Mouse (Mus musculus): ENCODE data around the gene 1600014C23Rik. TPM values are rescaled to one million over a fixed set of nuclear protein-coding genes. Genes with fewer than 3 reads are reported as not detected.

1600014C23Rik gene
- polyA plus RNA-seq, 1 experiment from 2014 or later = not detected

GRCm38 (mm10) chr17:45711525-45711924 is 22.1 kb downstream of the 1600014C23Rik start:
- H3K4me1 ChIP-seq = no peaks in the 10 kb centered on the region
- ATAC-seq (ENCODE audit: low FRiP score, low read depth) = no peak
- no peak overlapping the region for H3K4me2 ChIP-seq (replicated peaks)
- no peaks in the 10 kb centered on the region for H3K9me3 ChIP-seq
- H3K36me3 ChIP-seq = no peaks in the 10 kb centered on the region
- H3K4me3 ChIP-seq = no peak overlapping the region
- 56% methylated on average over 3 of the region's 3 CpGs for WGBS
- H3K9ac ChIP-seq = no peak overlapping the region
- H3K27me3 ChIP-seq = no peaks in the 10 kb centered on the region
- H3K27ac ChIP-seq = no peak overlapping the region

GRCm38 (mm10) chr17:45710407-45710806 is 23.2 kb downstream of the 1600014C23Rik start:
- H3K27me3 ChIP-seq = no peaks in the 10 kb centered on the region
- H3K4me3 ChIP-seq = no peak overlapping the region
- no peak for ATAC-seq (ENCODE audit: low FRiP score, low read depth)
- no peak overlapping the region for H3K9ac ChIP-seq
- WGBS = 74% methylated on average over 8 of the region's 8 CpGs
- no peak overlapping the region for H3K27ac ChIP-seq
- H3K36me3 ChIP-seq = no peaks in the 10 kb centered on the region
- no peaks in the 10 kb centered on the region for H3K9me3 ChIP-seq
- H3K4me1 ChIP-seq = no peaks in the 10 kb centered on the region
- H3K4me2 ChIP-seq (replicated peaks) = no peak overlapping the region

DNA sequence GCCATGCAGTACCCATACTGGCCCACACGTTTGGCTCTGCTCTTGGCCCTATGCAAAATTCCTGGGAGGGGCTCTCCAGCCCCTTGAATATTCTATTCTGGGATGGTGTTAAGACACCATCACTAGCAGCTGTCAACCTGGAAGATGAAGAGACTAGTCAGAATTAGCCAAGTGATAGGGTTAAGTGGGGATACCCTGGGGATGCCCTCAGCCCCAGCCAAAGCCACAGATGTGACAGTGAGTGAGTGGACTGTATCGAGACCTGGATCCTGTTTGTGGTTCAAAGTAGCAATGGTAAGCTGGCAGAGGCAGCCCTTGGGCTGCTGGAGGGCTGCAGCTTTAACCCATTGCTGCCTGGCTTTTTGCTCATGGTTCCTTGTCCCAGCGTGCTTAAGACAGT is 23.8 kb downstream of the 1600014C23Rik start:
- WGBS = 36% methylated on average over 3 of the region's 3 CpGs
- H3K4me1 ChIP-seq = no peaks in the 10 kb centered on the region
- ATAC-seq (ENCODE audit: low FRiP score, low read depth) = no peak

GRCm38 (mm10) chr17:45708179-45708578 is 25.5 kb downstream of the 1600014C23Rik start:
- H3K9ac ChIP-seq = no peak overlapping the region
- H3K27ac ChIP-seq = no peak overlapping the region
- H3K4me3 ChIP-seq = no peak overlapping the region
- 87% methylated on average over 8 of the region's 8 CpGs for WGBS
- H3K4me1 ChIP-seq = no peaks in the 10 kb centered on the region
- H3K4me2 ChIP-seq (replicated peaks) = no peak overlapping the region
- no peaks in the 10 kb centered on the region for H3K36me3 ChIP-seq
- H3K9me3 ChIP-seq = no peaks in the 10 kb centered on the region
- H3K27me3 ChIP-seq = no peaks in the 10 kb centered on the region
- ATAC-seq (ENCODE audit: low FRiP score, low read depth) = no peak

More for the DNA sequence above, 23.8 kb downstream of the 1600014C23Rik start:
- Histone ChIP-seq H3K4me2 (replicated peaks) (no peak overlapping the region), H3K27ac (no peak overlapping the region), H3K9me3 (no peaks in the 10 kb centered on the region), H3K27me3 (no peaks in the 10 kb centered on the region), H3K9ac (no peak overlapping the region), H3K36me3 (no peaks in the 10 kb centered on the region), H3K4me3 (no peak overlapping the region)

DNA sequence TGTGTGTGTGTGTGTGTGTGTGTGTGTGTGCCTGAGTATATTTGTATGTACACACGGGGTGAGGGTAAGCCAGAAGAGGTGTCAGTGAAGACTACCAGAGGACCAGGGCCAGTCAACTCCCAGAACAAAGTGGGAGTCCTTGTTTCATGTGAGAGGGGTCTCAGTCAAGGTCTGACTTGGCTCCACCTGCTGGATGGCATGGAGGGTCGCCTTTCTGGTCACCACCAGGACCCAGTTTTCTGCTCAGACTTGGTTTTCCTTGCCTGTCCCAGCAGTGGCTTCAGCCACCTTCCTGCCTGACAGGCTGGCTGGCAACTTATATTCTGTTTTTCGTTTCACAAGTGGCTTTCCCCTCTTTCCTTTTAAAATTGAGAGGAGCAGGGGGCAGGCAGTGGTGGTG is 26.3 kb downstream of the 1600014C23Rik start:
- ATAC-seq (ENCODE audit: low FRiP score, low read depth) = no peak
- Histone ChIP-seq H3K4me2 (replicated peaks) (no peak overlapping the region), H3K36me3 (no peaks in the 10 kb centered on the region), H3K4me1 (no peaks in the 10 kb centered on the region), H3K4me3 (no peak overlapping the region), H3K9me3 (no peaks in the 10 kb centered on the region), H3K27ac (no peak overlapping the region), H3K9ac (no peak overlapping the region), H3K27me3 (no peaks in the 10 kb centered on the region)
- 23% methylated on average over 3 of the region's 3 CpGs for WGBS

DNA sequence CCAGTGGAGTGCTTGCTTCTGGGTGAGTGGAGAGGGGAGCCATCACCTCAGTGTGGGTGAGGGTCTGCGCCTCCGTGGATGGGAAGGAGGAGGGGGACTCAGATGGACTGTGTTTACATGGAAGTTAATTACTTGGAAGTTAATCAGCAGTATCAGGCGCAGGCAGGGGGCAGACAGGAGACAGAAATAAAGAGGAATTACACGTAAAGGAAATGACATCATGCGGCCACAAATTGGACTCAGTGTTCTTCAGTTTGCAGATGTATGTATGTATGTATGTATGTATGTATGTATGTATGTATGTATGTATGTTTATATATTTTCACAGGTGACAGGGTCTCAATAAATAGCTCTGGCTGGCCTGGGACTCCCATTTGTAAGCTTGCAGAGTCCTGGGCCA is 26.8 kb downstream of the 1600014C23Rik start:
- 58% methylated on average over 5 of the region's 5 CpGs for WGBS
- Histone ChIP-seq H3K27ac (no peak overlapping the region), H3K4me1 (no peaks in the 10 kb centered on the region), H3K36me3 (no peaks in the 10 kb centered on the region), H3K9me3 (no peaks in the 10 kb centered on the region), H3K9ac (no peak overlapping the region), H3K4me3 (no peak overlapping the region), H3K4me2 (replicated peaks) (no peak overlapping the region), H3K27me3 (no peaks in the 10 kb centered on the region)
- no peak for ATAC-seq (ENCODE audit: low FRiP score, low read depth)

GRCm38 (mm10) chr17:45703187-45703586 is 30.5 kb downstream of the 1600014C23Rik start:
- Histone ChIP-seq H3K27me3 (no peaks in the 10 kb centered on the region), H3K9me3 (no peaks in the 10 kb centered on the region), H3K4me1 (peaks cover 10% of the 10 kb centered on the region), H3K36me3 (peaks cover 7% of the 10 kb centered on the region), H3K4me2 (replicated peaks) (no peak overlapping the region), H3K9ac (no peak overlapping the region), H3K27ac (no peak overlapping the region), H3K4me3 (no peak overlapping the region)
- WGBS = 51% methylated on average over 7 of the region's 7 CpGs
- ATAC-seq (ENCODE audit: low FRiP score, low read depth) = no peak

DNA sequence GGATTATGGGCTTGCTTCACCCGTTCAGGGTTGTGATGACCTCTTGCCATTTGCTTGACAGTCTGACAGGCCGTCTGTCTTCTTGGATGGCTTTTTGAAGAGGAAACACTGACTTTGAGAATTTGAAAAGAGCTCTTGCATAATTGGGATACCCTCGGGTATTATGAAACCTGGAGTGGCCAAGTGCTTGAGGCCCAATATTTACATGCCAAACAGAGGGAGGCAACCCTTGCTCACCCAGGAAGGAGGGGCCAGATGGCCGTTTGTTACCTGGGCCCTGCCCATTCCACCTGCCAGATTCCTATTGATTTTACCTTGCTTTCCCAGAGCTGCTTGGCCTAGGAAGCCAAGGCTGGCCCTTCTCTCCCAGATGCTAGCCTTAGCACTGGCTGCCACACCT is 31.4 kb downstream of the 1600014C23Rik start:
- Histone ChIP-seq H3K9ac (no peak overlapping the region), H3K4me2 (replicated peaks) (no peak overlapping the region), H3K27me3 (no peaks in the 10 kb centered on the region), H3K4me3 (no peak overlapping the region), H3K9me3 (no peaks in the 10 kb centered on the region), H3K36me3 (peaks cover 14% of the 10 kb centered on the region), H3K27ac (no peak overlapping the region), H3K4me1 (peaks cover 10% of the 10 kb centered on the region)
- no peak for ATAC-seq (ENCODE audit: low FRiP score, low read depth)
- 50% methylated on average over 4 of the region's 4 CpGs for WGBS

DNA sequence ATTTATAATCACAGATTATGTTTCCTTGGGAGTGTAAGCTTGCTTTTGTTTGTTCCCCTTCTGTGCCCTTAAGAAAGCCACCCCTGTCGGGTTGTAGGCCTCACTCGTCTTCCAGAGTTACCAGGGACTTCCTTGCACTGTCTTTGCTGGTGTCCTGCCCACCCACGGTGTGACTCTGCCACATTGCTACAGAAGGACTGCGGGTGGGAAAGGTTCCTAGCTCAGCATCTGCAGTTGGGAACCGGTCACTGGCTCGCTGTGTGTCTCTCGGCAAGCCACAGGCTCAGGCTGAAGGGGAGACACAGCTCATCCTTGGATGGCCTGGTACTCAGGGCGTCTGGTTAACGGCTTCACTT is 32.4 kb downstream of the 1600014C23Rik start:
- peaks cover 10% of the 10 kb centered on the region for H3K4me1 ChIP-seq
- H3K4me2 ChIP-seq (replicated peaks) = no peak overlapping the region
- no peaks in the 10 kb centered on the region for H3K27me3 ChIP-seq
- H3K36me3 ChIP-seq = peaks cover 24% of the 10 kb centered on the region
- H3K9ac ChIP-seq = no peak overlapping the region
- H3K27ac ChIP-seq = no peak overlapping the region
- ATAC-seq (ENCODE audit: low FRiP score, low read depth) = no peak
- 67% methylated on average over 9 of the region's 9 CpGs for WGBS
- no peaks in the 10 kb centered on the region for H3K9me3 ChIP-seq
- no peak overlapping the region for H3K4me3 ChIP-seq

DNA sequence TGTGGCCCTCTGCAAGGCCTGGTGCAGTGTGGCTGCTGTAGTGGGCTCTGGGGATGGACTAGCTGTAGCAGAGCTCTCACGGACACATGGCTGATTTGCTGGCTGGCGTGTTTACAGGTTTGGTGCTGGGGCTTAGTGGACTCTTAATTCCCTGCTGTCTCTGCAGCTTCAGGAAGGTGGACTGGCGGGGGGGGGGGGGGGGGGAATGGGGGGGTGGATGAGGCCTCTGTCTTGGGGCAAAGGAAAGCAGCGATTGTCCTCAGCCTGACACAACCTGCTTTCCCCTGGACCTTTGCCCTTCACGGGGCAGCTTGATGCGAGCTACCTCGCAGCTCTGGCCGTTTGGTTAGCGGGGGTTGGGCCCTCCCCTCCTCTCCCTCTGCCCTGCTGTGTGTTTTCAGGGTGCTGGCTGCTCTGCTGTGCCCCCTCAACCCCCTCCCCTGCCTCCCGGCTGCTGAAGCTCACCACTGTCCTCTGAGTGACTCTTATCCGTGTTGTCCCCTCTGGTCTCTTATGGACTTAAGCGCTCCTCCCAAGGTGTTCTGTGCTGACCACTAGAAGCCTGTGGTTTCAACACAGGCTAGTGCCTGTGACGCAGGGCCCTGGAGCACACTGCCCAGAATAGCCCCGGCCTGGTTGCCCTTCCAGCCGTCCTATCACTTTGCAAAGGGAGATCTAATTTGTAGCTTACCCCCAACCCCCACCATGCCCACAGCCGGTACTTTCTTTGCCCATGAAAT is 33.0 kb downstream of the 1600014C23Rik start:
- Histone ChIP-seq H3K4me1 (peaks cover 10% of the 10 kb centered on the region), H3K4me2 (replicated peaks) (no peak overlapping the region), H3K4me3 (no peak overlapping the region), H3K9ac (no peak overlapping the region), H3K27ac (no peak overlapping the region), H3K36me3 (peaks cover 25% of the 10 kb centered on the region), H3K9me3 (no peaks in the 10 kb centered on the region), H3K27me3 (no peaks in the 10 kb centered on the region)
- no peak for ATAC-seq (ENCODE audit: low FRiP score, low read depth)
- 48% methylated on average over 9 of the region's 16 CpGs for WGBS

GRCm38 (mm10) chr17:45699039-45699740 is 34.5 kb downstream of the 1600014C23Rik start:
- Histone ChIP-seq H3K4me3 (no peak overlapping the region), H3K4me1 (peaks cover 10% of the 10 kb centered on the region), H3K4me2 (replicated peaks) (no peak overlapping the region), H3K9ac (no peak overlapping the region), H3K27me3 (no peaks in the 10 kb centered on the region), H3K27ac (no peak overlapping the region), H3K36me3 (peaks cover 25% of the 10 kb centered on the region), H3K9me3 (no peaks in the 10 kb centered on the region)
- 80% methylated on average over 3 of the region's 3 CpGs for WGBS
- ATAC-seq (ENCODE audit: low FRiP score, low read depth) = no peak

DNA sequence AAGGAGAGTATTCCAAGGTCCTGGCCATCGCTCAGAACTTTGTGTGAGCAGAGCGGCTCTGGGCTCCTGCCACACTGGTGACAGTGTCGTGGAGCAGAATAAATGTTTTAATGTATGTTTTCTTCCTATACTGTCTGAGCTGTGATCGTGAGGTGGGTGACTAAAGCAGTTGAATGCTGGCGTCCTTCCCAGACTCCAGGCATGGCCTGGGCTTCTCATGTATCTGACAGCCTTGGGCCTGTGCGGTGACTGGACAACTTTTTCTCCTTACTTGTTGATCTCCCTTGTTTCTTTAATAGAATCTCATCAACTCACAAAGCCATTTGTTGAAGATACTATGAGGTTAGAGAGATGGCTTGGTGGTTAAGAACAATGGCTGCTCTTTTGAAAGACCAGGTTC is 35.3 kb downstream of the 1600014C23Rik start:
- ATAC-seq (ENCODE audit: low FRiP score, low read depth) = no peak
- 86% methylated on average over 6 of the region's 6 CpGs for WGBS
- Histone ChIP-seq H3K4me3 (no peak overlapping the region), H3K9ac (no peak overlapping the region), H3K4me2 (replicated peaks) (no peak overlapping the region), H3K27ac (no peak overlapping the region), H3K36me3 (peaks cover 25% of the 10 kb centered on the region), H3K27me3 (no peaks in the 10 kb centered on the region), H3K9me3 (no peaks in the 10 kb centered on the region), H3K4me1 (peaks cover 10% of the 10 kb centered on the region)

DNA sequence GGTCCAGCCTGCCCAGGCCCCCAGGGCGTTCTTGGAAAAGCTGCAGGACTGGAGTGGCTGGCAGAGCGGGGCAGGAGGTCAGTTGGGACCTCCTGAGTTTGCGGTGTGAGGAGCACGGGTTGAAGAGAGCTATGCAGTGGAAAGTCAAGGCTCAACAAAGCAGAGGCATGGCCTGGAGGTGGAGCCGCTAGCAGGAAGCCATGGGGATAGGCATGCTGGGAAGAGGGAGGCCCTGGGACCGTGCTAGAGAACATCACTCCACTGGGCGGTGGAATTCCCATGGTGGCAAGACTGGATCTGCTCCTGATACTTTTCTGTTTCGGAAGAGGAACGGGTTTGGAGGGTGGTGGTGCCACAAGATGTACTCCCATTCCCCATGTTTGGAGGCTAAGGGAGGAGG is 36.7 kb downstream of the 1600014C23Rik start:
- ATAC-seq (ENCODE audit: low FRiP score, low read depth) = no peak
- Histone ChIP-seq H3K4me1 (peaks cover 16% of the 10 kb centered on the region), H3K36me3 (peaks cover 25% of the 10 kb centered on the region), H3K9ac (no peak overlapping the region), H3K27me3 (no peaks in the 10 kb centered on the region), H3K27ac (no peak overlapping the region), H3K4me2 (replicated peaks) (no peak overlapping the region), H3K9me3 (no peaks in the 10 kb centered on the region), H3K4me3 (no peak overlapping the region)
- 90% methylated on average over 9 of the region's 9 CpGs for WGBS
